Mouse (Mus musculus) CH12.LX (cell line): Measurements from ENCODE around the gene Ppox. TPM values are rescaled to one million over a fixed set of nuclear protein-coding genes. Genes with fewer than 3 reads are reported as not detected.

Experiments used
- DNase-seq: peaks from one replicate; pipeline ENCODE4 v3.0.0-alpha.2; 2013; ENCODE audit errors: extremely low read depth
- H3K27ac ChIP-seq: 2 replicates; pipeline ENCODE4 v1.5.1; 2012; ENCODE audit warnings: low read depth, mild to moderate bottlenecking, control low read depth, moderate library complexity; ENCODE audit not compliant: insufficient read depth
- H3K27me3 ChIP-seq: replicated peaks from 2 replicates; pipeline ENCODE3; 2012; ENCODE audit warnings: inconsistent platforms
- H3K36me3 ChIP-seq, 2 experiments: replicated peaks in 1 of 2; 2 replicates each; pipeline versions ENCODE3 to v1.6.1; 2012; ENCODE audit warnings: inconsistent platforms in 1 of 2, low read length in 1 of 2, mild to moderate bottlenecking in 1 of 2, mixed read lengths in 1 of 2, moderate library complexity in 1 of 2; ENCODE audit not compliant: control insufficient read depth in 1 of 2, insufficient read depth in 1 of 2
- H3K4me1 ChIP-seq, 2 experiments: 2 replicates each; pipeline ENCODE4 v1.6.1; 2012; ENCODE audit warnings: inconsistent platforms in 1 of 2, moderate library complexity in 1 of 2; ENCODE audit not compliant: insufficient read depth in 2 of 2, control insufficient read depth in 1 of 2
- H3K4me2 ChIP-seq: 2 replicates; pipeline ENCODE4 v1.6.1; 2012; ENCODE audit warnings: low read depth, mild to moderate bottlenecking, control low read depth; ENCODE audit not compliant: poor library complexity, insufficient read depth, severe bottlenecking
- H3K4me3 ChIP-seq, 3 experiments: fragments of 150-350 bp in 1 of 3; sonication (generic) in 1 of 3; replicated peaks in 1 of 3; 2 replicates each; pipeline versions ENCODE3 to v1.5.1; 2011 to 2012; ENCODE audit warnings: low read depth in 2 of 3, low read length in 2 of 3, mild to moderate bottlenecking in 2 of 3, moderate library complexity in 2 of 3, control low read depth in 1 of 3, improper control_type of control experiment in 1 of 3, inconsistent platforms in 1 of 3, mixed read lengths in 1 of 3; ENCODE audit not compliant: poor library complexity in 1 of 3
- H3K79me2 ChIP-seq: replicated peaks from 2 replicates; pipeline ENCODE4 v1.6.1; 2012; ENCODE audit warnings: mild to moderate bottlenecking, moderate library complexity; ENCODE audit not compliant: control insufficient read depth, poor library complexity, insufficient read depth, severe bottlenecking; ENCODE audit errors: extremely low read depth
- H3K9ac ChIP-seq: 2 replicates; pipeline ENCODE4 v1.6.1; 2012; ENCODE audit warnings: low read depth, mild to moderate bottlenecking, control low read depth, moderate library complexity; ENCODE audit not compliant: insufficient read depth
- H3K9me3 ChIP-seq: replicated peaks from 2 replicates; pipeline ENCODE3; 2012; ENCODE audit warnings: low read length, inconsistent platforms, mixed read lengths
- CHD1 ChIP-seq: IDR thresholded peaks from 2 replicates; pipeline ENCODE4 v1.6.1; 2012; ENCODE audit warnings: low read depth, low read length, improper control_type of control experiment, inconsistent platforms
- CTCF ChIP-seq, 2 experiments: IDR thresholded peaks in 1 of 2; conservative IDR thresholded peaks in 1 of 2; 2 replicates each; pipeline ENCODE4 v1.5.1; 2011 to 2012; ENCODE audit warnings: low read depth in 2 of 2, low read length in 2 of 2, improper control_type of control experiment in 1 of 2, inconsistent platforms in 1 of 2, mild to moderate bottlenecking in 1 of 2, moderate library complexity in 1 of 2
- ELF1 ChIP-seq: IDR thresholded peaks from 2 replicates; pipeline ENCODE4 v1.6.1; 2014; ENCODE audit warnings: low read depth, mild to moderate bottlenecking, inconsistent platforms, low read length, improper control_type of control experiment
- EP300 ChIP-seq: IDR thresholded peaks from 2 replicates; pipeline ENCODE4 v1.6.1; 2011; ENCODE audit warnings: low read length, improper control_type of control experiment
- HCFC1 ChIP-seq: IDR thresholded peaks from 2 replicates; pipeline ENCODE4 v1.6.1; 2012; ENCODE audit warnings: low read depth, mild to moderate bottlenecking, inconsistent platforms, low read length, improper control_type of control experiment
- IRF4 ChIP-seq: IDR thresholded peaks from 2 replicates; pipeline ENCODE4 v1.6.1; 2014; ENCODE audit warnings: low read depth, mild to moderate bottlenecking, inconsistent platforms, low read length, improper control_type of control experiment
- JUN ChIP-seq: IDR thresholded peaks from 2 replicates; pipeline ENCODE4 v1.6.1; 2011; ENCODE audit warnings: low read depth, mild to moderate bottlenecking, low read length, improper control_type of control experiment, moderate library complexity; ENCODE audit not compliant: insufficient read depth
- MAFK ChIP-seq: IDR thresholded peaks from 2 replicates; pipeline ENCODE4 v1.6.1; 2011; ENCODE audit warnings: low read length, improper control_type of control experiment; ENCODE audit not compliant: insufficient replicate concordance
- MEF2A ChIP-seq: IDR thresholded peaks from 2 replicates; pipeline ENCODE4 v1.6.1; 2014; ENCODE audit warnings: low read depth, mild to moderate bottlenecking, inconsistent platforms, low read length, improper control_type of control experiment, borderline replicate concordance
- NELFE ChIP-seq: IDR thresholded peaks from 2 replicates; pipeline ENCODE4 v1.6.1; 2011; ENCODE audit warnings: low read depth, low read length, improper control_type of control experiment
- POLR2A ChIP-seq: IDR thresholded peaks from 2 replicates; pipeline ENCODE4 v1.6.1; 2011; ENCODE audit warnings: low read depth, mild to moderate bottlenecking, improper control_type of control experiment, low read length
- RCOR1 ChIP-seq: conservative IDR thresholded peaks from 2 replicates; pipeline ENCODE4 v1.6.1; 2012; ENCODE audit warnings: low read depth, mild to moderate bottlenecking, inconsistent platforms, low read length, improper control_type of control experiment
- SIN3A ChIP-seq: IDR thresholded peaks from 2 replicates; pipeline ENCODE4 v1.6.1; 2012; ENCODE audit warnings: low read length, improper control_type of control experiment, inconsistent platforms
- ZMIZ1 ChIP-seq: IDR thresholded peaks from 2 replicates; pipeline ENCODE4 v1.6.1; 2012; ENCODE audit warnings: low read depth, mild to moderate bottlenecking, inconsistent platforms, low read length, improper control_type of control experiment
- ZNF384 ChIP-seq: IDR thresholded peaks from 2 replicates; pipeline ENCODE4 v1.6.1; 2012; ENCODE audit warnings: low read depth, low read length, improper control_type of control experiment, inconsistent platforms
- dilution Hi-C: fragments of 300-500 bp; cut with MboI; formaldehyde crosslinking; loops from 2 replicates; pipeline ENCODE4 v1.14.3; 2020; ENCODE audit warnings: low sequenced_read_pairs; ENCODE audit not compliant: extremely low pct_unique_long_range_greater_than_20kb, extremely low pct_ligation_motif_present
- in situ Hi-C: fragments of 300-500 bp; cut with MboI; formaldehyde crosslinking; loops from 3 replicates; pipeline ENCODE4 v1.14.3; 2019; ENCODE audit warnings: low sequenced_read_pairs, low pct_ligation_motif_present, low pct_unique_long_range_greater_than_20kb, mixed read lengths
- polyA plus RNA-seq: library from polyadenylated mRNA; unstranded; fragments of >175 nt; gene quantifications from 2 replicates; pipeline ENCODE4 v1.2.1, GENCODE M21; 2012; ENCODE audit warnings: low read depth; ENCODE audit not compliant: insufficient read length
- total RNA-seq, 2 experiments: library from RNA; depleted of rRNA; stranded (reverse); fragments of 300-350 nt in 1 of 2; fragments of >200 nt in 1 of 2; gene quantifications; 2 replicates each; pipeline ENCODE4 v1.2.3; 2012 to 2014

Gene Ppox
- total and polyA plus RNA-seq, 3 experiments = 10.5 to 15.1 (median 13.6) TPM

- DNase-seq = no peak
- no peak overlapping the region for H3K4me2 ChIP-seq
- peaks cover 0 to 12% of the 10 kb centered on the region in 2 experiments for H3K36me3 ChIP-seq
- dilution Hi-C loops = no loop called here
- no peaks in the 10 kb centered on the region for H3K9me3 ChIP-seq
- no peak overlapping the region for H3K27ac ChIP-seq
- TF ChIP-seq IRF4 (no peak), MEF2A (no peak), RCOR1 (no peak), POLR2A (no peak), ELF1 (no peak), EP300 (no peak), ZMIZ1 (no peak), CTCF (conservative IDR thresholded peaks at IDR 0.05 in 1 of 2, IDR thresholded peaks at IDR 0.05 in 1 of 2; ENCODE audit: low read depth in 2 of 2, low read length in 2 of 2) (no peak), CHD1 (no peak)
- H3K9ac ChIP-seq = no peak overlapping the region
- H3K27me3 ChIP-seq = no peaks in the 10 kb centered on the region
- no peaks in the 10 kb centered on the region for H3K79me2 ChIP-seq
- peaks cover 11 to 53% of the 10 kb centered on the region in 2 experiments for H3K4me1 ChIP-seq
- in situ Hi-C loops = loop anchor here (10.0 kb wide), 1 partner anchor 333 kb away; no protein-coding TSS in a partner anchor
- H3K4me3 ChIP-seq = no peak overlapping the region
These were observed 53.1 kb downstream of the Ppox start for GRCm38 (mm10) chr1:171227879-171228278.

GRCm38 (mm10) chr1:171226780-171227179 is 54.2 kb downstream of the Ppox start:
- H3K27me3 ChIP-seq = no peaks in the 10 kb centered on the region
- no peak for DNase-seq
- peaks cover 11 to 42% of the 10 kb centered on the region in 2 experiments for H3K4me1 ChIP-seq
- no peak for TF ChIP-seq POLR2A
- TF ChIP-seq JUN = no peak
- TF ChIP-seq MEF2A = no peak
- no peak for TF ChIP-seq RCOR1
- no peak for TF ChIP-seq MAFK
- TF ChIP-seq HCFC1 = no peak
- TF ChIP-seq SIN3A = no peak
- no peak for TF ChIP-seq ZNF384
- no peak for TF ChIP-seq EP300
- no peak for TF ChIP-seq NELFE
- peaks cover 0 to 12% of the 10 kb centered on the region in 2 experiments for H3K36me3 ChIP-seq
- in situ Hi-C loops (loop anchor here (10.0 kb wide), 1 partner anchor 332 kb away; no protein-coding TSS in a partner anchor), dilution Hi-C loops (no loop called here)
- H3K27ac ChIP-seq = no peak overlapping the region
- H3K79me2 ChIP-seq = no peaks in the 10 kb centered on the region
- H3K4me3 ChIP-seq = no peak overlapping the region
- no peak overlapping the region for H3K4me2 ChIP-seq
- H3K9me3 ChIP-seq = no peaks in the 10 kb centered on the region
- H3K9ac ChIP-seq = no peak overlapping the region

Other genes starting within 250 kb of the Ppox start
Only the 20 nearest of the 24 such genes appear.
- gene Sdhc, start 130.6 kb downstream of the Ppox start, total RNA-seq (2012; rRNA removed) = 79.4 and 87.5 TPM in 2 replicates
- gene Sdhc, start 130.6 kb downstream of the Ppox start, total RNA-seq (2014; rRNA removed) = 178 and 205 TPM in 2 replicates
- gene Sdhc, start 130.6 kb downstream of the Ppox start, polyA plus RNA-seq = 120 and 153 TPM in 2 replicates
- 0.04 and 0.21 TPM in 2 replicates for gene Mpz, start 130.5 kb downstream of the Ppox start, total RNA-seq (2012; rRNA removed)
- not detected in 2 replicates for gene Mpz, start 130.5 kb downstream of the Ppox start, total RNA-seq (2014; rRNA removed)
- gene Mpz, start 130.5 kb downstream of the Ppox start, polyA plus RNA-seq = 0.26 and 0.49 TPM in 2 replicates
- gene Pcp4l1, start 84.9 kb downstream of the Ppox start, total RNA-seq (2012; rRNA removed) = not detected in 2 replicates
- not detected in 2 replicates for gene Pcp4l1, start 84.9 kb downstream of the Ppox start, total RNA-seq (2014; rRNA removed)
- gene Pcp4l1, start 84.9 kb downstream of the Ppox start, polyA plus RNA-seq = not detected in 2 replicates
- gene Nr1i3, start 67.2 kb downstream of the Ppox start, total RNA-seq (2012; rRNA removed) = 1.2 and 1.6 TPM in 2 replicates
- gene Nr1i3, start 67.2 kb downstream of the Ppox start, total RNA-seq (2014; rRNA removed) = not detected in 2 replicates
- 0.10 and 0.23 TPM in 2 replicates for gene Nr1i3, start 67.2 kb downstream of the Ppox start, polyA plus RNA-seq
- 37.1 and 37.6 TPM in 2 replicates for gene Tomm40l, start 58.7 kb downstream of the Ppox start, total RNA-seq (2012; rRNA removed)
- 34.4 and 36.0 TPM in 2 replicates for gene Tomm40l, start 58.7 kb downstream of the Ppox start, total RNA-seq (2014; rRNA removed)
- 24.7 and 32.8 TPM in 2 replicates for gene Tomm40l, start 58.7 kb downstream of the Ppox start, polyA plus RNA-seq
- 5.3 and 6.2 TPM in 2 replicates for gene Apoa2, start 56.1 kb downstream of the Ppox start, total RNA-seq (2012; rRNA removed)
- gene Apoa2, start 56.1 kb downstream of the Ppox start, total RNA-seq (2014; rRNA removed) = 3.0 and 3.7 TPM in 2 replicates
- gene Apoa2, start 56.1 kb downstream of the Ppox start, polyA plus RNA-seq = 3.1 and 4.9 TPM in 2 replicates
- gene Fcer1g, start 46.8 kb downstream of the Ppox start, total RNA-seq (2012; rRNA removed) = 10.1 and 13.6 TPM in 2 replicates
- 22.7 and 31.3 TPM in 2 replicates for gene Fcer1g, start 46.8 kb downstream of the Ppox start, total RNA-seq (2014; rRNA removed)
- gene Fcer1g, start 46.8 kb downstream of the Ppox start, polyA plus RNA-seq = 35.6 and 51.2 TPM in 2 replicates
- 0.13 and 0.25 TPM in 2 replicates for gene Adamts4, start 30.8 kb downstream of the Ppox start, total RNA-seq (2012; rRNA removed)
- gene Adamts4, start 30.8 kb downstream of the Ppox start, total RNA-seq (2014; rRNA removed) = 0.04 and 0.08 TPM in 2 replicates
- gene Adamts4, start 30.8 kb downstream of the Ppox start, polyA plus RNA-seq = 0.09 and 0.19 TPM in 2 replicates
- gene Ndufs2, start 29.8 kb downstream of the Ppox start, total RNA-seq (2012; rRNA removed) = 244 and 265 TPM in 2 replicates
- 239 and 242 TPM in 2 replicates for gene Ndufs2, start 29.8 kb downstream of the Ppox start, total RNA-seq (2014; rRNA removed)
- 242 and 264 TPM in 2 replicates for gene Ndufs2, start 29.8 kb downstream of the Ppox start, polyA plus RNA-seq
- gene B4galt3, start 10.9 kb downstream of the Ppox start, total RNA-seq (2012; rRNA removed) = 27.4 and 27.8 TPM in 2 replicates
- gene B4galt3, start 10.9 kb downstream of the Ppox start, total RNA-seq (2014; rRNA removed) = 18.3 and 19.3 TPM in 2 replicates
- 23.1 TPM in 2 replicates for gene B4galt3, start 10.9 kb downstream of the Ppox start, polyA plus RNA-seq
- gene Usp21, start 6.8 kb upstream of the Ppox start, total RNA-seq (2012; rRNA removed) = 13.1 and 14.2 TPM in 2 replicates
- gene Usp21, start 6.8 kb upstream of the Ppox start, total RNA-seq (2014; rRNA removed) = 7.1 and 8.5 TPM in 2 replicates
- gene Usp21, start 6.8 kb upstream of the Ppox start, polyA plus RNA-seq = 34.3 and 37.6 TPM in 2 replicates
- gene Ufc1, start 13.8 kb upstream of the Ppox start, total RNA-seq (2012; rRNA removed) = 98.4 and 120 TPM in 2 replicates
- 115 and 121 TPM in 2 replicates for gene Ufc1, start 13.8 kb upstream of the Ppox start, total RNA-seq (2014; rRNA removed)
- gene Ufc1, start 13.8 kb upstream of the Ppox start, polyA plus RNA-seq = 71.4 and 76.2 TPM in 2 replicates
- gene Dedd, start 48.0 kb upstream of the Ppox start, total RNA-seq (2012; rRNA removed) = 18.7 and 21.5 TPM in 2 replicates
- gene Dedd, start 48.0 kb upstream of the Ppox start, total RNA-seq (2014; rRNA removed) = 13.1 and 14.5 TPM in 2 replicates
- 34.5 and 35.8 TPM in 2 replicates for gene Dedd, start 48.0 kb upstream of the Ppox start, polyA plus RNA-seq
- 40.8 and 41.0 TPM in 2 replicates for gene Nit1, start 64.5 kb upstream of the Ppox start, total RNA-seq (2012; rRNA removed)
- gene Nit1, start 64.5 kb upstream of the Ppox start, total RNA-seq (2014; rRNA removed) = 48.6 and 51.4 TPM in 2 replicates
- 39.5 and 42.4 TPM in 2 replicates for gene Nit1, start 64.5 kb upstream of the Ppox start, polyA plus RNA-seq
- 25.2 and 28.2 TPM in 2 replicates for gene Pfdn2, start 64.5 kb upstream of the Ppox start, total RNA-seq (2012; rRNA removed)
- gene Pfdn2, start 64.5 kb upstream of the Ppox start, total RNA-seq (2014; rRNA removed) = 32.3 and 33.0 TPM in 2 replicates
- 292 and 408 TPM in 2 replicates for gene Pfdn2, start 64.5 kb upstream of the Ppox start, polyA plus RNA-seq
- gene Klhdc9, start 79.6 kb upstream of the Ppox start, total RNA-seq (2012; rRNA removed) = 0.08 and 0.13 TPM in 2 replicates
- gene Klhdc9, start 79.6 kb upstream of the Ppox start, total RNA-seq (2014; rRNA removed) = not detected in 2 replicates
- gene Klhdc9, start 79.6 kb upstream of the Ppox start, polyA plus RNA-seq = not detected in 2 replicates
- 2.1 and 2.7 TPM in 2 replicates for gene Nectin4, start 88.9 kb upstream of the Ppox start, total RNA-seq (2012; rRNA removed)
- 0.22 and 0.30 TPM in 2 replicates for gene Nectin4, start 88.9 kb upstream of the Ppox start, total RNA-seq (2014; rRNA removed)
- gene Nectin4, start 88.9 kb upstream of the Ppox start, polyA plus RNA-seq = 0.49 and 0.52 TPM in 2 replicates
- gene Arhgap30, start 107.8 kb upstream of the Ppox start, total RNA-seq (2012; rRNA removed) = 70.8 and 81.4 TPM in 2 replicates
- 52.0 and 55.9 TPM in 2 replicates for gene Arhgap30, start 107.8 kb upstream of the Ppox start, total RNA-seq (2014; rRNA removed)
- 78.5 and 85.0 TPM in 2 replicates for gene Arhgap30, start 107.8 kb upstream of the Ppox start, polyA plus RNA-seq
- gene Usf1, start 130.1 kb upstream of the Ppox start, total RNA-seq (2012; rRNA removed) = 59.4 and 73.7 TPM in 2 replicates
- 53.8 and 54.9 TPM in 2 replicates for gene Usf1, start 130.1 kb upstream of the Ppox start, total RNA-seq (2014; rRNA removed)
- gene Usf1, start 130.1 kb upstream of the Ppox start, polyA plus RNA-seq = 37.4 and 39.5 TPM in 2 replicates
- gene Tstd1, start 137.7 kb upstream of the Ppox start, total RNA-seq (2012; rRNA removed) = 2.5 and 2.6 TPM in 2 replicates
- gene Tstd1, start 137.7 kb upstream of the Ppox start, total RNA-seq (2014; rRNA removed) = 1.2 and 1.4 TPM in 2 replicates
- 3.5 and 4.4 TPM in 2 replicates for gene Tstd1, start 137.7 kb upstream of the Ppox start, polyA plus RNA-seq